Mouse (Mus musculus) liver, embryonic 14.5 days (tissue): ENCODE data around the gene Pik3r1. TPM values are rescaled to one million over a fixed set of nuclear protein-coding genes. Genes with fewer than 3 reads are reported as not detected.
A peak's percentile ranks its signal among the peaks of the same experiment; 100 is the strongest.

Experiments used
- ATAC-seq: fragments of 200-750 bp; cut with Nextera tagmentation; 2 replicates; pipeline ENCODE4 v1.8.0; 2017; ENCODE audit warnings: moderate number of reproducible peaks, mild to moderate bottlenecking, moderate library complexity; ENCODE audit not compliant: insufficient read depth
- DNase-seq, 3 experiments: peaks; one replicate each; pipeline ENCODE4 v3.0.0-alpha.2; 2012 to 2013; ENCODE audit warnings: low read depth in 3 of 3, low spot score in 3 of 3
- H3K27ac ChIP-seq: fragments of 300-500 bp; sonication (generic); 2 replicates; pipeline ENCODE4 v1.5.1; 2014; ENCODE audit warnings: moderate library complexity, mild to moderate bottlenecking, control low read depth, inconsistent platforms
- H3K27me3 ChIP-seq: fragments of 300-500 bp; sonication (generic); 2 replicates; pipeline ENCODE4 v1.6.1; 2014; ENCODE audit warnings: mild to moderate bottlenecking, low read length, moderate library complexity; ENCODE audit not compliant: control insufficient read depth, insufficient read depth
- H3K36me3 ChIP-seq: fragments of 300-500 bp; sonication (generic); replicated peaks from 2 replicates; pipeline ENCODE4 v1.6.1; 2014; ENCODE audit warnings: low read depth; ENCODE audit not compliant: control insufficient read depth, insufficient read depth
- H3K4me1 ChIP-seq, 2 experiments: fragments of 200-500 bp in 1 of 2; fragments of 300-500 bp in 1 of 2; sonication (generic) in 1 of 2; replicated peaks; 2 replicates each; pipeline ENCODE4 v1.6.1; 2012 to 2014; ENCODE audit warnings: antibody characterized with exemption in 1 of 2, inconsistent platforms in 1 of 2, low read length in 1 of 2; ENCODE audit not compliant: control insufficient read depth in 2 of 2, insufficient read depth in 2 of 2
- H3K4me2 ChIP-seq: fragments of 300-500 bp; sonication (generic); 2 replicates; pipeline ENCODE4 v1.6.1; 2014; ENCODE audit warnings: low read depth, mild to moderate bottlenecking, control low read depth, moderate library complexity
- H3K4me3 ChIP-seq, 2 experiments: fragments of 200-500 bp in 1 of 2; fragments of 300-500 bp in 1 of 2; sonication (generic) in 1 of 2; 2 replicates each; pipeline ENCODE4 v1.5.1; 2012 to 2014; ENCODE audit warnings: low read depth in 2 of 2, low read length in 2 of 2, mild to moderate bottlenecking in 2 of 2, control low read depth in 1 of 2, inconsistent platforms in 1 of 2, moderate library complexity in 1 of 2; ENCODE audit not compliant: insufficient read depth in 1 of 2
- H3K9ac ChIP-seq: fragments of 300-500 bp; sonication (generic); replicated peaks from 2 replicates; pipeline ENCODE4 v1.6.1; 2014; ENCODE audit warnings: mild to moderate bottlenecking, control low read depth, moderate library complexity
- H3K9me3 ChIP-seq: fragments of 300-500 bp; sonication (generic); 2 replicates; pipeline ENCODE4 v1.6.1; 2016; ENCODE audit warnings: low read length, mixed read lengths; ENCODE audit not compliant: control insufficient read depth
- CTCF ChIP-seq: IDR thresholded peaks from 2 replicates; pipeline ENCODE4 v1.5.1; 2016; ENCODE audit warnings: antibody characterized with exemption, low read depth, control low read depth
- EP300 ChIP-seq: IDR thresholded peaks from 2 replicates; pipeline ENCODE4 v1.6.1; 2016; ENCODE audit warnings: antibody characterized with exemption, low read depth
- WGBS: fragments of 180-500 bp; shearing (Covaris S2); extraction: QIAGEN DNeasy Blood & Tissue Kit; methylation state at CpG from one replicate; pipeline ENCODE4 v1.1.7; 2014; ENCODE audit not compliant: insufficient replicate concordance; 5-methylcytosine and 5-hydroxymethylcytosine counted together
- polyA plus RNA-seq, 2 experiments: library from polyadenylated mRNA; depleted of rRNA in 1 of 2; stranded (reverse) in 1 of 2; unstranded in 1 of 2; fragments of >200 nt; fragmentation: Nextera tagmentation in 1 of 2; extraction: Ambion mirVana in 1 of 2; gene quantifications; 2 replicates each; pipeline versions ENCODE4 v1.2.1 to v1.2.3; 2012 to 2014

Pik3r1 gene
- polyA plus RNA-seq, 2 experiments = 10.3 to 23.7 TPM

DNA sequence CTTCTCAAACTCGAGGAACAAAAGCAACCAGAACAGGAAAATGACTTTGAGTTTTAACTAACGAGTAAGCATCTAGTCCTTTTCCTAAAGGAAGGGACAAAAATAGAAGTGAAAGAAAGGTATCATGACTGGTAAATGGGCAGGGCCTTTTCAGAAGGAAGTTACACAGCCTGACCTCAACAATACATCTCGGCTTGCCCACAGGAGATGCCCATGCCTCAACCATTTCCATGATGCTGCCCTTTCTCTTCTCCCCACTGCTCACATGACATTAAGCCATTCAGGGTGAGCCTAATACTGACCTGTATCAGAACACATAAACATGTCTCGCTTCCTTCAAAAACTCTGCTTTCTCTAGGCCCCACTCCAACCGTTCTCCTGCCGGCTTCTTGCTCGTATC is 33.8 kb downstream of the Pik3r1 start:
- Histone ChIP-seq H3K36me3 (no peaks in the 10 kb centered on the region), H3K9me3 (no peaks in the 10 kb centered on the region), H3K4me2 (no peak overlapping the region), H3K27me3 (no peaks in the 10 kb centered on the region), H3K27ac (no peak overlapping the region), H3K4me3 (no peak overlapping the region), H3K4me1 (peaks cover 0 to 27% of the 10 kb centered on the region in 2 experiments), H3K9ac (no peak overlapping the region)
- TF ChIP-seq EP300 (no peak), CTCF (no peak)
- no peak for DNase-seq
- no peak for ATAC-seq
- 63% methylated on average over 7 of the region's 7 CpGs for WGBS

DNA sequence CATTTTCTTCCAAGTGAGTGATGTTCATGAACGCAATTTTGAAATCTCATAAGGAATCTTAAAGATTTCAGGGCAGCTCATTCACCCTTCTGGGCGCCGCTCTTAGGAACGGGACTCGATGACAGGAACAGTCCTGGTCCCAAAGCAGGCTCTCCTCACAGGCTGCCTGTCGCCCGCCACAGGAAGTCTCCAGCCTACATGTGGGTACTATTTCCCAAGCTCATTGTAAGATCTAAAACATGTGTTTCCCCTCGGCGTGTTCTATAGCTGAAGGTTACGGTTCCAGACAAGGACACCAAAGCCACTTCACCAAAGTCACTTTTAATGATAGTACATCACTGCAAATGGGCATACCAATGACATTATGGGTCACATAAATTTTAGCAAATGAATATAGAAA is 35.3 kb downstream of the Pik3r1 start:
- WGBS = 41% methylated on average over 10 of the region's 10 CpGs
- no peak overlapping the region for H3K9ac ChIP-seq
- TF ChIP-seq CTCF (no peak), EP300 (no peak)
- H3K27me3 ChIP-seq = no peaks in the 10 kb centered on the region
- H3K36me3 ChIP-seq = no peaks in the 10 kb centered on the region
- no peak overlapping the region for H3K4me3 ChIP-seq
- H3K27ac ChIP-seq = no peak overlapping the region
- no peak overlapping the region for H3K4me2 ChIP-seq
- no peak for DNase-seq
- no peak for ATAC-seq
- H3K9me3 ChIP-seq = no peaks in the 10 kb centered on the region
- peaks cover 0 to 25% of the 10 kb centered on the region in 2 experiments for H3K4me1 ChIP-seq

DNA sequence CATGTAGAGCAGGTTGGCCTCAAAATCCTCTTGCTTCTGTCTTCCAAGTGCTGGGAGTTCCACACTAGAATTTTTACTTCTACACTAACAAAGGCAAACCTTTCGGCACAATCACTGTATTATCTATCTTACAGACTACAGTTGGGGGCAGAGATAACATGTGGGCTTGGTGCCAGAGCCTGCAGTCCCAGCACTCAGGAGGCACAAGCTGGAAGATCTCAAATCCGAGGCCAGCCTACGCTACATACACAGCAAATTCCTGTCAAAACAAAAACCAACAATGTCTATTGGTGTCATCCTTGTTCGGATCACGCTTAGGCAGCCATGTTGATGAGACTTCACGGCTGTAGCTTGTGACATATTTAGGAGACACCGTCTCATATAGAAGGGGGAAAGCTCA is 36.2 kb downstream of the Pik3r1 start:
- H3K9me3 ChIP-seq = no peaks in the 10 kb centered on the region
- WGBS = 57% methylated on average over 7 of the region's 7 CpGs
- H3K36me3 ChIP-seq = no peaks in the 10 kb centered on the region
- TF ChIP-seq EP300 (0 out of 2 replicates have a peak, but pooled peaks have one; percentile 7), CTCF (no peak)
- no peak for DNase-seq
- no peak overlapping the region for H3K27ac ChIP-seq
- H3K4me2 ChIP-seq = no peak overlapping the region
- no peak overlapping the region for H3K4me3 ChIP-seq
- ATAC-seq = no peak
- H3K9ac ChIP-seq = no peak overlapping the region
- no peaks in the 10 kb centered on the region for H3K27me3 ChIP-seq
- H3K4me1 ChIP-seq = peaks cover 0 to 18% of the 10 kb centered on the region in 2 experiments

DNA sequence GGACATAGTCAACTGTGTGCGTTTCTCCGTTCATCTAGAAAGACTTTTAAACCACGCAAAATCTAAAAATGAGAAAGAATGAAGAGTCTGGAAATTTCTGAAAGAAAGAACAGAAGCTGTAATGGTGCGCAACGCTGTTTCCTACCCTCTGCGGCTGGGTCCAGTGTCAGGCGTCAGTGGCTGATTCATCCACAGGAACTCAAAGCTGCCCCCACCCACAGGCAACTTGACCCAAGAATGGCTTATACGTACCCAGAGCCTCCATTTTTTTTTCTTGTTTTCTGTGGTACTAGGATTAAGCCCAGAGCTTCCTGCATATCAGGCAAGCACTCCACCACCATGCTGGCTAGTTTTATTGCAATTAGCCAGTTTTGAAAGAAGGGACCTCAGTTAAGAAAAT is 37.7 kb downstream of the Pik3r1 start:
- DNase-seq = no peak
- Histone ChIP-seq H3K9ac (no peak overlapping the region), H3K4me2 (no peak overlapping the region), H3K9me3 (no peaks in the 10 kb centered on the region), H3K36me3 (no peaks in the 10 kb centered on the region), H3K4me1 (peaks cover 0 to 14% of the 10 kb centered on the region in 2 experiments; a peak in 3 of 4 replicates), H3K27ac (no peak overlapping the region), H3K27me3 (no peaks in the 10 kb centered on the region), H3K4me3 (no peak overlapping the region)
- 74% methylated on average over 8 of the region's 8 CpGs for WGBS
- no peak for ATAC-seq
- TF ChIP-seq CTCF (no peak), EP300 (no peak)

DNA sequence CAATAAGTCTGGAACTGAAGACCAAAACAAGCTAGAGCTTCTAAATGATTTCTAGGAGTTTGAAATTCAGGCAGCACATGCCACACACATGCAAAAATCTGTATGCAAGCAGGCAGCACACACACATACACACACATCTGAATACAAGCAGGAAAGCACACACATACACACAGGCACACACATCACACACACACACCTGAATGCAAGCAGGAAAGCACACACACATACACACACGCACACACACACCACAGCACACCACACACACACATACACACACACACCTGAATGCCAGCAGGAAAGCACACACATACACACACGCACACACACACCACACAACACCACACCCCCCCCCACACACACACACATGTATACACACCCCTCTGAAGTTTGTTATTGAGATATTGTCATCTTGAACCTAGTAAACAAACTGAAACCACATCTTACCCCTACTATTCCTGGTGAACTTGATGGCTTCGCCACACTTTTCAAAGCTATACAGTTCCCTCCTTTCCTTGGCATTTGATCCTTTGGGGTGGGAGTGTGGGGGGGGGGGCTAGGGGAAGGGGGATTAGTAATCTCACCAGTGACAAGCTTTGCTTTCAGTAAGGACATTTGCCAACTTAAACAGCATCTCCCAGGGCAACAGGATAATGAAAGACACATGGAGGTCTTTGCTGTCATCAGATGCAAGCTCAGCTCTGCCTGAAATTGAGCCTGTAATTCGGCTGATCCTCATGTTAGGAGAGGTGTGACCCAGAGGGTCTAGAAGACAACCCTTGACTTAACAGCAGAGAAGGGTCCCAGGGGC is 38.6 kb downstream of the Pik3r1 start:
- ATAC-seq = no peak
- H3K27me3 ChIP-seq = no peaks in the 10 kb centered on the region
- no peak overlapping the region for H3K4me3 ChIP-seq
- TF ChIP-seq CTCF (no peak), EP300 (no peak)
- no peaks in the 10 kb centered on the region for H3K36me3 ChIP-seq
- no peak overlapping the region for H3K9ac ChIP-seq
- no peak overlapping the region for H3K27ac ChIP-seq
- 67% methylated on average over 4 of the region's 4 CpGs for WGBS
- peaks cover 0 to 14% of the 10 kb centered on the region in 2 experiments; a peak in 3 of 4 replicates for H3K4me1 ChIP-seq
- no peaks in the 10 kb centered on the region for H3K9me3 ChIP-seq
- DNase-seq = no peak
- H3K4me2 ChIP-seq = no peak overlapping the region
